Mouse (Mus musculus) midbrain, embryonic 16.5 days (tissue): ENCODE measurements around the gene Pcp4l1. TPM values are rescaled to one million over a fixed set of nuclear protein-coding genes. Genes with fewer than 3 reads are reported as not detected.

ENCODE experiments used
- ATAC-seq: fragments of 200-750 bp; cut with Nextera tagmentation; 2 replicates; pipeline ENCODE4 v1.8.0; 2017; ENCODE audit warnings: moderate TSS enrichment
- H3K27ac ChIP-seq: fragments of 300-500 bp; sonication (generic); 2 replicates; pipeline ENCODE4 v1.5.1; 2014; ENCODE audit warnings: mild to moderate bottlenecking, low read length, mixed read lengths
- H3K27me3 ChIP-seq: fragments of 300-500 bp; sonication (generic); 2 replicates; pipeline ENCODE4 v1.6.1; 2014; ENCODE audit warnings: low read depth, low read length, mixed read lengths; ENCODE audit not compliant: control insufficient read depth, insufficient read depth
- H3K36me3 ChIP-seq: fragments of 300-500 bp; sonication (generic); 2 replicates; pipeline ENCODE4 v1.6.1; 2014; ENCODE audit warnings: mild to moderate bottlenecking, low read length, moderate library complexity, mixed read lengths; ENCODE audit not compliant: control insufficient read depth, insufficient read depth
- H3K4me1 ChIP-seq: fragments of 300-500 bp; sonication (generic); 2 replicates; pipeline ENCODE4 v1.6.1; 2014; ENCODE audit warnings: mild to moderate bottlenecking, low read length, mixed read lengths; ENCODE audit not compliant: control insufficient read depth, insufficient read depth
- H3K4me2 ChIP-seq: fragments of 300-500 bp; sonication (generic); 2 replicates; pipeline ENCODE4 v1.6.1; 2014; ENCODE audit warnings: mild to moderate bottlenecking, low read length, mixed read lengths
- H3K4me3 ChIP-seq: fragments of 300-500 bp; sonication (generic); 2 replicates; pipeline ENCODE4 v1.5.1; 2014; ENCODE audit warnings: low read depth, mild to moderate bottlenecking, low read length, moderate library complexity, mixed read lengths
- H3K9ac ChIP-seq: fragments of 300-500 bp; sonication (generic); 2 replicates; pipeline ENCODE4 v1.6.1; 2014; ENCODE audit warnings: low read depth, low read length, mixed read lengths
- H3K9me3 ChIP-seq: fragments of 300-500 bp; sonication (generic); replicated peaks from 2 replicates; pipeline ENCODE4 v1.6.1; 2014; ENCODE audit warnings: mild to moderate bottlenecking, low read length, mixed read lengths; ENCODE audit not compliant: control insufficient read depth, poor library complexity, severe bottlenecking
- WGBS: fragments of 180-500 bp; shearing (Covaris S2); extraction: QIAGEN DNeasy Blood & Tissue Kit; methylation state at CpG from one replicate; pipeline ENCODE4 v1.1.7; 2014; 5-methylcytosine and 5-hydroxymethylcytosine counted together
- polyA plus RNA-seq: library from polyadenylated mRNA; unstranded; fragments of >200 nt; fragmentation: Nextera tagmentation; extraction: Ambion mirVana; gene quantifications from 2 replicates; pipeline ENCODE4 v1.2.1, GENCODE M21; 2015

Gene Pcp4l1
- polyA plus RNA-seq, 1 experiment from 2014 or later, result 20.7 TPM

DNA sequence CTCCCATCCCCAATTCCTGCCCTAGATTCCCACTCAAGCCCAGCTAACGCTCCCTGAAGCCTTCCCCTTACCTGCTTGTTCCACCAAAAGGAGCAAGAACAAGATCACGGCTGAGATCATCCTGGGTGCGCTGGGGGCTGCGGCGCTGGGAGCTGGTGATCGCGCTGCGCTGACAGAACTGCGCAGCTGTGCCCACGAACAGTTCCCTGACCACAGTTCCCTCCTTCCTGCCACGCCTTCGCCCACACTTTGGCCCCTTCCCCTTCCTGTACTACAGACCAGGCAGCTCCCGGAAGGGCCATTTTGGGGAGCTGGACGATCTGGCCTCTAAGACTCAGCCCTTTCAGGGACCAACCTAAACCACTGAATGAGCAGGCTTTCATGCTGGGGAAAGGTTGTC, 38.1 kb upstream of the Pcp4l1 start, which contains the start of gene Fcer1g:
TSS of gene Fcer1g (minus strand) at position 240 of the 400 bp plus-strand sequence.
- 93% methylated on average over 14 of the region's 14 CpGs for WGBS
- Histone ChIP-seq H3K36me3 (peaks cover 33% of the 10 kb centered on the region), H3K9me3 (no peaks in the 10 kb centered on the region), H3K4me2 (no peak within 1 kb of the TSS), H3K27me3 (no peaks in the 10 kb centered on the region), H3K4me1 (no peaks in the 10 kb centered on the region), H3K27ac (no peak within 1 kb of the TSS), H3K9ac (no peak within 1 kb of the TSS), H3K4me3 (no peak within 1 kb of the TSS)
- no peak for ATAC-seq

DNA sequence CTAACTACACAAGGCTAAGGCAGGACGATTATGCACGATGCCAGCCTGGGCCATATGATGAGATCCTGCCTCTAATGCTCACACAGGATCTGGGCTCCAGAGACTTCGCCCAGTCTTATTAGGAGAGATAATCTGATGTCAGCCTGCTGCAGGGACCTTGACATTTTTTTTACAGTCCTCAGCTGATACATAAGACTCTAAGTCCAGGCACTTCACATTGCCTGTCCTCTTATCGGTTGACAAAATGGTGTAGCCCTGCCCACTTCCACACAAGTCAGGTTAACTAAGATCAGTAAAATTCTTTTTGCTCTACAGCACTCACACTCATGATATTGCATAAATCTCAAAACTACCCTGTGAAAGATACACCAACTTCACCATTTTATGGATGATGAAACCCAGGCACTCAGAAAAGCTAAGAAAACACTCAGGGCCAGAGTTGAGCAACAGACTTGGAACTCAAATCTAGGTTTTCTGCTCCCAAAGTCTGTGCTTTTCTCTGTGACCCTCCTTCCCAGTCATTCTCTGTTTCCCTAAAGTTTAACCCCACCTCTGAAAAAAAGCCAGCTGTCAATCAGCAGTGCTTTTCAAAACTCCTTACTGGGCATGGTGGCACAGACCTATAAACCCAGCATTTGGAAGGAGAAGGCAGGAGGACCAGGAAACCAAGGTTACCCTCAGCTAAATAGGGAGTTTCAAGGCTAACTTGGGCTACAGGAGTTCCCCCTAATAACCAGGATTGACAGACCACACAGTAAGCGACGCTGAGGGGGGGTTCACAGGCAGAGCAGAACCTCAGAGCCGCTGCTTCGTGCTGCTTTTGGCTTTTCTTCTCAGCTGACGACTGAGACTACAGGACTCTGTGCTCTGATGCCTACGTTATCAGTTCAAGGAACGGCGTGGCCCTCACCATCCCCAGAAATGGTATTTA, 37.0 kb upstream of the Pcp4l1 start:
- Histone ChIP-seq H3K9ac (no peak overlapping the region), H3K9me3 (no peaks in the 10 kb centered on the region)
- WGBS, result 87% methylated on average over 12 of the region's 12 CpGs

DNA sequence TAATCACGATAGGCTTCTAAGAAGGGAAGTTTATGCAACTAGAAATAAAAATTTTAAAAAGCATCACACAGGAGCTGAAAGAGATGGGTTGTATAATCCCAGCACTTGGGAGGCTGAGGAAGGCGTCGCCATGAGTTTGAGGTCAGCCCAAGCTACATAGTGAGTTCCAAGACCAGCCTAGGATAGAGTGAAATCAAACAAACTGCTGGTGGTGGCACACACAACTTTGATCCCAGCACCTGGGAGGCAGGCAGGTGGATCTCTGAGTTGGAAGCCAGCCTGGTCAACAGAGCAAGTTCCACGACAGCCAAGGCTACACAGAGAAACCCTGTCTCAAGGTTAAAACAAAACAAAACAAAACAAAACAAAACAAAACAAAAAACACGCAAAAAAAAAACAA, 36.3 kb upstream of the Pcp4l1 start:
- no peak overlapping the region for H3K4me3 ChIP-seq
- no peak for ATAC-seq
- H3K27me3 ChIP-seq, result no peaks in the 10 kb centered on the region
- no peak overlapping the region for H3K4me2 ChIP-seq
- no peaks in the 10 kb centered on the region for H3K9me3 ChIP-seq
- no peak overlapping the region for H3K9ac ChIP-seq
- no peak overlapping the region for H3K27ac ChIP-seq
- WGBS, result 89% methylated on average over 5 of the region's 5 CpGs
- H3K4me1 ChIP-seq, result no peaks in the 10 kb centered on the region
- peaks cover 21% of the 10 kb centered on the region for H3K36me3 ChIP-seq

More for the DNA sequence above, 37.0 kb upstream of the Pcp4l1 start:
- Histone ChIP-seq H3K4me3 (no peak overlapping the region), H3K4me2 (no peak overlapping the region), H3K4me1 (no peaks in the 10 kb centered on the region), H3K27ac (no peak overlapping the region), H3K27me3 (no peaks in the 10 kb centered on the region), H3K36me3 (peaks cover 27% of the 10 kb centered on the region)
- no peak for ATAC-seq

DNA sequence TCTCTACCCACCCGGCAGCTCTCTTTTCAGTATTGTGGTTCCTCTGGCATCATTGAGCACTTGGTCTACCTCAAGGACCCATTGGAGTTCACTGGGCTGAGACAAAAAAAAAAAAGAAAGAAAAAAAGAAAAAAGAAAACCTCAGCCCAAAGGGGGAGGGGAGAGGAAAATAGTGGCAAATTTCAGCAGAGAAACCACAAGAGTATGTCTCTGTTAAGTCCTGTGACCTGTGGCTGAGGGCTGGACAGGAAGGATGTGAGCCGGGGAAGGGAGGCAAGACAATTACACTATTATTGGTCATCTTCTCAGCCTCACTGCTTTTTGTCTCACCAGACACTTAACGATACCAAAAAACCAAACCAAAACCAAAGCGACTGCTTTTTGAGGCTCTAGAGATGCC, 35.8 kb upstream of the Pcp4l1 start:
- no peak overlapping the region for H3K4me3 ChIP-seq
- H3K36me3 ChIP-seq, result peaks cover 18% of the 10 kb centered on the region
- ATAC-seq, result no peak
- no peak overlapping the region for H3K4me2 ChIP-seq
- no peaks in the 10 kb centered on the region for H3K9me3 ChIP-seq
- no peaks in the 10 kb centered on the region for H3K4me1 ChIP-seq
- H3K27me3 ChIP-seq, result no peaks in the 10 kb centered on the region
- H3K9ac ChIP-seq, result no peak overlapping the region
- H3K27ac ChIP-seq, result no peak overlapping the region
- 74% methylated on average over 4 of the region's 4 CpGs for WGBS

DNA sequence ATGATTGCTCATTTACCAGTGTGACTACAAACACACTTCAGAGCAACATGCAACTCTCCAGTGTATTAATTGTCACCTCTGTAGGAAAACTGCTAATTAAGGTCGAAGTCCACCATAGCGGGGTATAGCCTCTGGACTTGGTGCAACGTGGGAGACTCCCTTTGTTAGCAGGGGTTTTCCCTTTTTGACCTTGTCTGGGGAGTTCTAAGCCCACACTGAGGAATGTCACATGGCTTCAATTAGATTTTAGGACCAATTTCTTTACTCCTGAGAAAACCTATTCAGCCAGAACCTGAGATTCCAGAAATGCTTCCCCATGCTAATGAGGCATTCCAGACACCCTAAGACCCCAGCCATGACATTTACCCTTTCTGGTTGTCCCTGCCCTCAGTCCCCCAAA, 34.1 kb upstream of the Pcp4l1 start:
- H3K9me3 ChIP-seq, result no peaks in the 10 kb centered on the region
- WGBS, result 60% methylated on average over 3 of the region's 3 CpGs
- no peak overlapping the region for H3K9ac ChIP-seq
- no peak for ATAC-seq
- H3K4me1 ChIP-seq, result no peaks in the 10 kb centered on the region
- no peak overlapping the region for H3K27ac ChIP-seq
- H3K27me3 ChIP-seq, result no peaks in the 10 kb centered on the region
- no peak overlapping the region for H3K4me3 ChIP-seq
- peaks cover 5% of the 10 kb centered on the region for H3K36me3 ChIP-seq
- no peak overlapping the region for H3K4me2 ChIP-seq

DNA sequence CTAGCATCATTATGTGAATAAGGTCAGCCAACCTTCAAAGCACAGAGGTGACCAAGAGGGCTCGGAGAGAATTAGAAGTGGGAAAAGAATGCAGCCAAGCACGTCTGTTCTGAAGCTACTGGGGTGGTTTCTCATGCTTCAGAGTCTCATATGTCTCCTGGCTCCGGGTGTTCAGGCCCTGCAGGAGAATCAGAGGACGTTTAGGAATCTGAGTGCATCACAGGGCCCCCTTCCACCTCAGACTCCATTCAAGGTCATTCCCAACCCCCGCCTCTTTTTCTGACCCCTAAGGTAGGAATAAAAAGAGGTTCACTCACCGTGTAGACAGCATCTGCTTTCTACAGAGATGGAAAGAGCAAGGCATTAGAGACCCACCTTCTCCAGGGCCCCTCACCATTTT, 33.7 kb upstream of the Pcp4l1 start:
- no peaks in the 10 kb centered on the region for H3K27me3 ChIP-seq
- no peak overlapping the region for H3K9ac ChIP-seq
- no peak overlapping the region for H3K27ac ChIP-seq
- H3K36me3 ChIP-seq, result peaks cover under 1% of the 10 kb centered on the region
- 29% methylated on average over 6 of the region's 6 CpGs for WGBS
- H3K9me3 ChIP-seq, result no peaks in the 10 kb centered on the region
- H3K4me2 ChIP-seq, result no peak overlapping the region
- no peak overlapping the region for H3K4me3 ChIP-seq
- H3K4me1 ChIP-seq, result no peaks in the 10 kb centered on the region
- no peak for ATAC-seq

DNA sequence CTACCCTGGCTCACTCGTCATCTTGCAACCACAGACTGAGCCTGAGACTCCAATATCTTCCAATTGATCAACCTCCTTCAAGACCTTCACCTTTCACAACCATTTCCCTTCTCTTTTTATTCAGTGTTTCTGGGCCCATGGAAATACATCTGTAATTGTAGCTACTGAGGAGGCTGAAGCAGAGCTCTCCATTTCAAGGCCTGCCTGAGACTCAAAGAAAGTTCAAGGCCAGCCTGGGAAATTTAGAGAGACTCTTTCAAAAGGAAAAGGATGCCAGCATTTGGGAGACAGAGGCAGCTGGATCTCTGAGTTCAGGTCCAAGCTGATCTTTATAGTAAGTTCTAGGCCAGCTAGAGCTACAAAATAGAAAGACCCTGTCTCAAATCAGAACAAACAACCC, 31.8 kb upstream of the Pcp4l1 start:
- Histone ChIP-seq H3K9me3 (no peaks in the 10 kb centered on the region), H3K4me3 (no peak overlapping the region), H3K27ac (no peak overlapping the region), H3K4me2 (no peak overlapping the region), H3K4me1 (0 out of 2 replicates have a peak, but pooled peaks cover 1% of the 10 kb centered on the region), H3K36me3 (no peaks in the 10 kb centered on the region), H3K27me3 (no peaks in the 10 kb centered on the region), H3K9ac (no peak overlapping the region)
- WGBS, result 96% methylated on average over 1 of the region's 1 CpGs
- no peak for ATAC-seq

DNA sequence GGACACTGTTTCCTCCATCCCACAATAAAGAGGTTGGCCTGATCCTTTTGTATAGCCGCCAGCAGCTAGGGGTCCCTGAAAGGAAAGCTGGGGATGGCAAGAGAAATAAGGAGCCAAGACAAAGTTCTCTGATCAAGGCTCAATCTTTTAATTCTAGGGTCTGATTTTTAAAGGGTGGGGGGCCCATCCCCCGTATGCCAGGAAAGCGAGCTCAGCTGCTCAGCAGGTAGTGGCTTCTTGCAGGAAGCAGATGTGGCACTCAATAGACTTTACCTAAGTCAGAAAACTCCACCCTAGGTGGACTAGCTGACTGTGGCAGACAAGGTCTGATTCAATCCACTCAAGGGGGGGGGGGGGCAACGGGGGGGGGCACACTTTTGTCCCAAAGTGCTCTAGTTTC, 30.7 kb upstream of the Pcp4l1 start:
- no peak overlapping the region for H3K27ac ChIP-seq
- WGBS, result 48% methylated on average over 4 of the region's 4 CpGs
- no peak for ATAC-seq

DNA sequence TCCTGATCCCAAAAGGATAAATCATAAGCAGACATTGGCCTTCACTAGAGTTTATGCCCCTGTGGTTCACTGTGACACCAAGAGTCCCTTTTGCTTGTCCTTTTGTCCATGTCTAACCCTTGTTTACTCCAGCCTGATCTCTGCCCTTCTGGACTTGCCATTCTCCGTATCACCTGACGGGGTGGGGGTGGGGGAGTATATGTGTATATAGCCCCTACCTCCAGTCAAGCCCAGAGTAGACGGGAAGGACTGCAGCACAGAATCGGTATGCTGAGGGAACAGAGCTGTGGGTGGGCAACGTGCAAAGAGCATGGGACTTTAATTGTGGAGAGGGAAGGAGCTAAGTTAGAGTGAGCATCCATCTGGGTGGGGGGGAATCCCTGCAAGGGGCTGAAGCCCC, 28.8 kb upstream of the Pcp4l1 start, which contains the start of gene Apoa2:
TSS of gene Apoa2 (plus strand) at position 198 of the 400 bp plus-strand sequence.
- Histone ChIP-seq H3K36me3 (no peaks in the 10 kb centered on the region), H3K4me3 (no peak within 1 kb of the TSS), H3K4me1 (peaks cover 10% of the 10 kb centered on the region), H3K27me3 (no peaks in the 10 kb centered on the region), H3K9me3 (no peaks in the 10 kb centered on the region), H3K4me2 (no peak within 1 kb of the TSS), H3K9ac (no peak within 1 kb of the TSS), H3K27ac (no peak within 1 kb of the TSS)
- 77% methylated on average over 5 of the region's 5 CpGs for WGBS
- ATAC-seq, result no peak

More for the DNA sequence above, 30.7 kb upstream of the Pcp4l1 start:
- H3K9me3 ChIP-seq, result no peaks in the 10 kb centered on the region
- H3K4me2 ChIP-seq, result no peak overlapping the region
- 0 out of 2 replicates have a peak, but pooled peaks cover 2% of the 10 kb centered on the region for H3K4me1 ChIP-seq
- H3K36me3 ChIP-seq, result no peaks in the 10 kb centered on the region
- H3K27me3 ChIP-seq, result no peaks in the 10 kb centered on the region
- H3K4me3 ChIP-seq, result no peak overlapping the region
- no peak overlapping the region for H3K9ac ChIP-seq
